Mouse (Mus musculus): ENCODE measurements around the gene Snta1. TPM values are rescaled to one million over a fixed set of nuclear protein-coding genes. Genes with fewer than 3 reads are reported as not detected.

Gene Snta1
- polyA plus RNA-seq, 1 experiment: 27.5 TPM

- Histone ChIP-seq H3K36me3 (ENCODE audit: control insufficient read depth, insufficient read depth, low read length) (peaks cover 3% of the 10 kb centered on the region; the same call in 1 of the 2 replicates), H3K27ac (ENCODE audit: insufficient read depth, low read depth, low read length) (no peak overlapping the region), H3K27me3 (ENCODE audit: control insufficient read depth, insufficient read depth, low read length) (no peaks in the 10 kb centered on the region), H3K4me3 (ENCODE audit: low read depth, low read length) (no peak overlapping the region), H3K4me1 (ENCODE audit: control insufficient read depth, insufficient read depth, insufficient read length, low read length) (no peaks in the 10 kb centered on the region)
- 43% methylated on average over 2 of the region's 2 CpGs for WGBS
- TF ChIP-seq CTCF (IDR thresholded peaks at IDR 0.05; ENCODE audit: extremely low read depth, insufficient read length, insufficient replicate concordance, low read depth, low read length) (no peak), POLR2A (IDR thresholded peaks at IDR 0.05; ENCODE audit: low read depth, low read length) (no peak)
Observed at GRCm38 (mm10) chr2:154396529-154396928, 11.4 kb downstream of the Snta1 start.

DNA sequence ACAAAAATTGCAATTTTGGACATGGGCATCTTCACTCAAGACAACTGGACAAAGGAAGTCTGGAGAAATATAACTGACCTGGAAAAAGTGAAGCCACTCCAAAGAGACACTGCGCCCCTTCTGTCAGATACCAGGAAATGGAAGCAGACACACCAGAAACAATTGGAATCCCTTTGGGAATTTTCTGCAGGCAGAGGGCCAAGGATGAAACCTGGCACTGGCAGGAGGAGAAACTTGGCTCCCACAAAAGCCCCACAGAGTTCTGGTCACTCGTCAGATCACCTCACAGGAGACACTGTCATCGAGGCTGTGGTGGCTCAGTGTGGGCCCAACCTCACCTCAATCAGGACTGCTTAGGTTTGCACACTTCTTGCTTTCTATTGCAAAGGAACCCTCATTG, 13.3 kb downstream of the Snta1 start:
- WGBS: 79% methylated on average over 3 of the region's 3 CpGs
- TF ChIP-seq CTCF (IDR thresholded peaks at IDR 0.05; ENCODE audit: extremely low read depth, insufficient read length, insufficient replicate concordance, low read depth, low read length) (no peak), POLR2A (IDR thresholded peaks at IDR 0.05; ENCODE audit: low read depth, low read length) (no peak)
- H3K36me3 ChIP-seq (ENCODE audit: control insufficient read depth, insufficient read depth, low read length): 0 out of 2 replicates have a peak, but pooled peaks cover 3% of the 10 kb centered on the region

DNA sequence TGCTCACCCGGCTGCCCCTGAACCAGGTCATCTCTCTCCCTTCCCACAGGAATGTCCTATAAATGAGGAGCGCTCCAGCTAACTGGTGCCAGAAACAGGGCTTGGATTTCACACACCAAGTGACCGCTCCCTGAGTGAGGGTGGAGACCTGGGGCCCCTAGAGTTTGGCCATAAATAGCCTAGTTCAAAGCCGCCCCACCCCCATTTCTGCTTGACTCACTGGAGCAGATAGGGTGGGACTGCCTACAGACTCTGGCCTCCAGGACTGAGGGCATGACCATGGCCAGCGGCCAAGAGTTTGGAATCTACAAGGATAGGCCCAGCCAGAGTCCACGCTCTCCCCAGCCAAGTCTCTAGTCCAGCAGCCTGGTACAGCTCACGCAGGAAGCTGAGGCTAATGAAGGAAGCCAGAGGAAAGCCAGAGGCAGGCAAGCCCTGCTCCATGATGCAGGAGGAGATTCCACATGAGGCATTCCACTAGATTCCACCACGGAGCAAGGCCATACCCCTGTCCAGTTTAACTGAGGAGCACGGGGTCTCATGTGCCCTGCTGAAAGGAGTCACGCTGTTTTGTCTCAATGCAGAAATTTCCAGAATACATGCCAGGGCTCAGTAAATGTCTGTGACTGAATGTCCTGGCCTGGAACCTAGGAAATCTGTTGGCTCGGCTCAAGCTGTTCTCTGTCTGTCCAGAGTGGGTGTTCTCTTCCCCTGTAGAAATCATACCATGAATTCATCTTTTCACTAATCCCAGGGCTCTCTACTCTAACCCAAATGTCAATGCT, 17.5 kb downstream of the Snta1 start:
- no peaks in the 10 kb centered on the region for H3K27me3 ChIP-seq (ENCODE audit: control insufficient read depth, insufficient read depth, low read length)
- H3K4me3 ChIP-seq (ENCODE audit: low read depth, low read length): no peak overlapping the region
- TF ChIP-seq CTCF (IDR thresholded peaks at IDR 0.05; ENCODE audit: extremely low read depth, insufficient read length, insufficient replicate concordance, low read depth, low read length): no peak
- peak; percentile 56; the same call in 1 of the 2 replicates for TF ChIP-seq POLR2A (IDR thresholded peaks at IDR 0.05; ENCODE audit: low read depth, low read length)
- peak overlapping the region; percentile 92 for H3K27ac ChIP-seq (ENCODE audit: insufficient read depth, low read depth, low read length)
- peaks cover 15% of the 10 kb centered on the region; the same call in 1 of the 2 replicates for H3K4me1 ChIP-seq (ENCODE audit: control insufficient read depth, insufficient read depth, insufficient read length, low read length)
- H3K36me3 ChIP-seq (ENCODE audit: control insufficient read depth, insufficient read depth, low read length): no peaks in the 10 kb centered on the region
- 38% methylated on average over 11 of the region's 11 CpGs for WGBS

More for the DNA sequence above, 13.3 kb downstream of the Snta1 start:
- H3K4me1 ChIP-seq (ENCODE audit: control insufficient read depth, insufficient read depth, insufficient read length, low read length): peaks cover 14% of the 10 kb centered on the region; the same call in 1 of the 2 replicates
- no peak overlapping the region for H3K27ac ChIP-seq (ENCODE audit: insufficient read depth, low read depth, low read length)
- H3K4me3 ChIP-seq (ENCODE audit: low read depth, low read length): no peak overlapping the region
- H3K27me3 ChIP-seq (ENCODE audit: control insufficient read depth, insufficient read depth, low read length): no peaks in the 10 kb centered on the region

DNA sequence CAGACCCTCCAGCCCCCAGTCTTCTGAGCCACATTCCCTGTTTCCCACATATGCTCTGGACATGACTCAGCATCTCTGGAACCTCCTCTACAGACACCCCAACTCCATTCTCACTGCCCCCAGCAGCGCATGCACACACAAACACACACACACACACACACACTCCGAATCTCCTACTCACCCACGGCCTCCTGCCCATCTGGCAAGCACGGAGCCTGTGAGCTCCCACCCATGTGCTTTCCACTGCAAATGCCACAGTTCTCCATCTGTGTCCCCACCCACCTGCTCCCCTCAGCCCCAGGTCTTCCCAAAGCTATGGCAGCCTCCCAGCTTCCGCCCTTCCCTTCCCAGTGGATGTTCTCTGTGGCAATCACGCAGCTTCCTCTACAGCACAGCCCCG, 28.8 kb downstream of the Snta1 start:
- Histone ChIP-seq H3K36me3 (ENCODE audit: control insufficient read depth, insufficient read depth, low read length) (peaks cover 2% of the 10 kb centered on the region; the same call in 1 of the 2 replicates), H3K27me3 (ENCODE audit: control insufficient read depth, insufficient read depth, low read length) (no peaks in the 10 kb centered on the region), H3K27ac (ENCODE audit: insufficient read depth, low read depth, low read length) (no peak overlapping the region), H3K4me1 (ENCODE audit: control insufficient read depth, insufficient read depth, insufficient read length, low read length) (0 out of 2 replicates have a peak, but pooled peaks cover 1% of the 10 kb centered on the region), H3K4me3 (ENCODE audit: low read depth, low read length) (no peak overlapping the region)
- 87% methylated on average over 7 of the region's 7 CpGs for WGBS
- TF ChIP-seq POLR2A (IDR thresholded peaks at IDR 0.05; ENCODE audit: low read depth, low read length): no peak
- TF ChIP-seq CTCF (IDR thresholded peaks at IDR 0.05; ENCODE audit: extremely low read depth, insufficient read length, insufficient replicate concordance, low read depth, low read length): no peak

- no peaks in the 10 kb centered on the region for H3K27me3 ChIP-seq (ENCODE audit: control insufficient read depth, insufficient read depth, low read length)
- H3K27ac ChIP-seq (ENCODE audit: insufficient read depth, low read depth, low read length): no peak overlapping the region
- peaks cover 3% of the 10 kb centered on the region; the same call in 1 of the 2 replicates for H3K36me3 ChIP-seq (ENCODE audit: control insufficient read depth, insufficient read depth, low read length)
- 83% methylated on average over 6 of the region's 6 CpGs for WGBS
- H3K4me1 ChIP-seq (ENCODE audit: control insufficient read depth, insufficient read depth, insufficient read length, low read length): no peaks in the 10 kb centered on the region
- no peak overlapping the region for H3K4me3 ChIP-seq (ENCODE audit: low read depth, low read length)
- TF ChIP-seq POLR2A (IDR thresholded peaks at IDR 0.05; ENCODE audit: low read depth, low read length) (no peak), CTCF (IDR thresholded peaks at IDR 0.05; ENCODE audit: extremely low read depth, insufficient read length, insufficient replicate concordance, low read depth, low read length) (no peak)
Observed at GRCm38 (mm10) chr2:154374807-154375601, 32.9 kb downstream of the Snta1 start.

- H3K4me3 ChIP-seq (ENCODE audit: low read depth, low read length): no peak overlapping the region
- H3K27ac ChIP-seq (ENCODE audit: insufficient read depth, low read depth, low read length): no peak overlapping the region
- no peaks in the 10 kb centered on the region for H3K27me3 ChIP-seq (ENCODE audit: control insufficient read depth, insufficient read depth, low read length)
- WGBS: 54% methylated on average over 6 of the region's 6 CpGs
- TF ChIP-seq POLR2A (IDR thresholded peaks at IDR 0.05; ENCODE audit: low read depth, low read length): no peak
- peak; percentile 50; the same call in 1 of the 2 replicates for TF ChIP-seq CTCF (IDR thresholded peaks at IDR 0.05; ENCODE audit: extremely low read depth, insufficient read length, insufficient replicate concordance, low read depth, low read length)
- no peaks in the 10 kb centered on the region for H3K4me1 ChIP-seq (ENCODE audit: control insufficient read depth, insufficient read depth, insufficient read length, low read length)
- peaks cover 6% of the 10 kb centered on the region; the same call in 1 of the 2 replicates for H3K36me3 ChIP-seq (ENCODE audit: control insufficient read depth, insufficient read depth, low read length)
Observed at GRCm38 (mm10) chr2:154373961-154374632, 33.8 kb downstream of the Snta1 start.

Measured in small intestine, adult 2 months (tissue).